Mouse (Mus musculus) liver, embryonic 14.5 days (tissue): ENCODE results near the gene Mtg2.

Experiments
- CTCF ChIP-seq: IDR thresholded peaks from 2 replicates; pipeline ENCODE4 v1.5.1; 2016; ENCODE audit warnings: antibody characterized with exemption, low read depth, control low read depth
- EP300 ChIP-seq: IDR thresholded peaks from 2 replicates; pipeline ENCODE4 v1.6.1; 2016; ENCODE audit warnings: antibody characterized with exemption, low read depth

DNA sequence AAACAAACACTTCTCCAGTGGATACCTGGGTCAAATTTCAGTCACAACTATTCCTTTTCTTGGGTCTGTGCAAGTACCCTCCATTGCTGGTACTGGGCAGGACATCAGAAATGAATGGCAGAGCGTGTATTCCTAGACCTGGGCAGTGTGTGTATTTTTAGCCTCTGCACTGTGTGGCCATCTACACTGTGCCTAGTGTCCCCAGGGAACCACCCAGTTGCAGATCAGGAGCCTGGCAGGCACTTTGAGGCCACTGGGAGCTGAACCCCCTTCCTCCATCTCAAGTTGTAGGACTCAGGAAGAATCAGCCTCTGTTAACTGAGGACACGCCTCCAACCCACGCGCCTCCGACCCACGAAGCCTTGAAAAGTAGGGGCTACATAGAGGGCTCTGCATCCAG, 47.6 kb upstream of the Mtg2 start:
- no peak for TF ChIP-seq CTCF
- no peak for TF ChIP-seq EP300
